Mouse (Mus musculus): ENCODE data around the gene Hbp1. TPM values are rescaled to one million over a fixed set of nuclear protein-coding genes. Genes with fewer than 3 reads are reported as not detected.
A peak's percentile ranks its signal among the peaks of the same experiment; 100 is the strongest.

Gene Hbp1
- polyA plus RNA-seq, 1 experiment from 2014 or later, result 121 TPM

DNA sequence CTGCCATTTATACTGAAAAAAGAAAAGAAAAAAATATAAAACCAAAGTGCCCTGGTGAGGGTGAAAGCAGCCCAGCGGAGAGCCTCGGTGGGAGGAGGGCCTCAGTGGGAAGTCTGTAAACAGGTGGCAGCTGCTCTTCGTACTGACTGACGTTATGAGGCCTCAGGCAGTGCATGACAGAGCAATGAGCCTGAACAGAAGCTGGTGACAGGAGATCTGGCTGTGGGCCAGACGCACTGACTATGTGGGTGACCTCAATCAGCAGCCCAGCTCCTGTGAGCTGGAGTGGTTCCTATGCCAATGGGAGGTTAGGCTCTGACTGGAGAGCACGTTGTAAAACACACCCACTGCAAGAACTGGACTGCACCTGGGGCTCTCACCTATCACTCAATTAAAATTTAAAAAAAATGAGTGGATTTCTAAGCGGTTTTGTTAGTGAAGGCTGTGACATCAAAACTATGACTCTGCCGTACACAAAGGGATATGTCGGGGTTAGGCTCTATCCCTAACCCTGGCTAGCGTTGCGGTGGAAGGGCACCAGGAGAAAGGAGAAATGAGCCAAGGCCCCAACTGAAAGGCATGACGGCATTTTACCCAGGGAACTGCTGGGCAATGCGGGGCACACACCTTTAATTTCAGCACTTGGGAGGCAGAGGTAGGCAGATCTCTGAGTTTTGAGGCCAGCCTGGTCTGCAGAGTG, 23.3 kb upstream of the Hbp1 start:
- Histone ChIP-seq H3K9ac (no peak overlapping the region), H3K9me3 (ENCODE audit: low read depth, low read length) (no peaks in the 10 kb centered on the region), H3K36me3 (ENCODE audit: insufficient read depth) (no peaks in the 10 kb centered on the region), H3K4me1 (ENCODE audit: insufficient read depth) (no peaks in the 10 kb centered on the region), H3K27ac (ENCODE audit: low read depth) (no peak overlapping the region), H3K27me3 (ENCODE audit: insufficient read depth, low read length) (no peaks in the 10 kb centered on the region), H3K4me3 (ENCODE audit: low read depth, low read length) (no peak overlapping the region), H3K4me2 (no peak overlapping the region)
- WGBS, result 56% methylated on average over 13 of the region's 13 CpGs
- DNase-seq, result peak; percentile 70
- ATAC-seq (ENCODE audit: insufficient read depth), result peak; percentile 84; the same call in 1 of the 2 replicates
- TF ChIP-seq CTCF (IDR thresholded peaks at IDR 0.05; ENCODE audit: low read depth), result no peak

DNA sequence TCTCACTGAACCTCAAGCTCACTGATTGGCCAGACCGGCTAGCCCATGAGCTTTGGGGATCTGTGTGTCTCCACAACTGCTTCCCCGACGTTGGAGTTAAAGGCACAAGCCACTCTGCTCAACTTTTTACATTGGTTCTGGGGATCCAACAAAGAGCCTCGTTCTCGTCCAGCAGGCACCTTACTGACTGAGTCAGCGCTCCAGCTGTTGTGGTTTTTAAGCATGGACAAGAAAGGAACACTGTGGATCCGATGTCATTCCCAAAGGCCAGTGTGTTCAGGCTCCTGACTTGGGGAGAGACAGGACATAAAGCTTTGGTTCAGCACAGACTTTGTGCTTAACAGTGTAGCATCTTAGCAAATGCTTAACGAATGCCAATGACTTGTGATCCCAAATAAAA, 21.2 kb upstream of the Hbp1 start:
- Histone ChIP-seq H3K9ac (no peak overlapping the region), H3K36me3 (ENCODE audit: insufficient read depth) (0 out of 2 replicates have a peak, but pooled peaks cover under 1% of the 10 kb centered on the region), H3K4me3 (ENCODE audit: low read depth, low read length) (no peak overlapping the region), H3K4me2 (no peak overlapping the region), H3K9me3 (ENCODE audit: low read depth, low read length) (no peaks in the 10 kb centered on the region), H3K27me3 (ENCODE audit: insufficient read depth, low read length) (no peaks in the 10 kb centered on the region), H3K4me1 (ENCODE audit: insufficient read depth) (no peaks in the 10 kb centered on the region), H3K27ac (ENCODE audit: low read depth) (no peak overlapping the region)
- DNase-seq (no peak), ATAC-seq (ENCODE audit: insufficient read depth) (no peak)
- TF ChIP-seq CTCF (IDR thresholded peaks at IDR 0.05; ENCODE audit: low read depth), result no peak
- 83% methylated on average over 8 of the region's 8 CpGs for WGBS

DNA sequence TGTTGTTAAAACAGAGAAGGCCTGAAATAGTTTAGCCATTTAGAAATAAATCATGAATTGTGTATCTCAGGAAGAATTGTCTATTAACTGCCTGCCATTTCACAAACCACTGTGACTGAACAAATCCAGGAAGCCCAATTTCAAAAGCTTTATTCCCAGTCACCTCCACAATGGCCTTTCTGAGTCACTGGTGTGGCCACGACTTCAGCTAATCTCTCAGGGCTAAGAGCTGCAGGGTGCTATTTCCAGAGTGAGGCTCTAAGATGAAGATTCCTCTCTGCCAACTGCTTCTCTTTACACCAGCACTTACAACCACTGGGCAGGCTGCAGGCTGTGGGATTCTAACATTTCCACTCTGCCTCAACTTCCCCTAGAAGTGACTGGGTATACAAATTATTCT, 18.8 kb upstream of the Hbp1 start:
- WGBS, result 18% methylated on average over 1 of the region's 1 CpGs
- no peak overlapping the region for H3K4me3 ChIP-seq (ENCODE audit: low read depth, low read length)
- no peaks in the 10 kb centered on the region for H3K4me1 ChIP-seq (ENCODE audit: insufficient read depth)
- H3K4me2 ChIP-seq, result no peak overlapping the region
- H3K9me3 ChIP-seq (ENCODE audit: low read depth, low read length), result no peaks in the 10 kb centered on the region
- ATAC-seq (ENCODE audit: insufficient read depth) (no peak), DNase-seq (no peak)
- H3K36me3 ChIP-seq (ENCODE audit: insufficient read depth), result peaks cover 8% of the 10 kb centered on the region; the same call in 1 of the 2 replicates
- no peak overlapping the region for H3K9ac ChIP-seq
- H3K27ac ChIP-seq (ENCODE audit: low read depth), result no peak overlapping the region
- no peak for TF ChIP-seq CTCF (IDR thresholded peaks at IDR 0.05; ENCODE audit: low read depth)
- no peaks in the 10 kb centered on the region for H3K27me3 ChIP-seq (ENCODE audit: insufficient read depth, low read length)

DNA sequence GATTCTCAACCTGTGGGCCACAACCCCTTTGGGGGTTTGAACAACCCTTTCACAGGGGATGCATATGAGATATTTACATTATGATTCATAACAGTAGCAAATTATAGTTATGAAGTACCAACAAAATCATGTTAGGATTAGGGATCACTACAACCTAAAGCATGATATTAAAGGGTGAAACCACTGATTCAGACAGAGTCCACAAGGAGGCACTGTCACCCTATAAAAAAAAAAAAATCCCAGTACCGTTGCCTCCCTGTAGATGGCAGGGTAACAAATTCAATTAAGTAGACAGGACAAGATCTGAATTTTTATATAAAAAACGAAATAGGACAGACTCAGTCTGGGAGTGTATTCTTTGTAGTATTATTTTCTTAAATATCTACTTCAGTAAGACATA, 17.2 kb upstream of the Hbp1 start:
- DNase-seq (peak; percentile 86), ATAC-seq (ENCODE audit: insufficient read depth) (peak; percentile 68; the same call in 1 of the 2 replicates)
- no peaks in the 10 kb centered on the region for H3K27me3 ChIP-seq (ENCODE audit: insufficient read depth, low read length)
- WGBS, result 6% methylated on average over 2 of the region's 2 CpGs
- H3K9me3 ChIP-seq (ENCODE audit: low read depth, low read length), result no peaks in the 10 kb centered on the region
- H3K4me2 ChIP-seq, result no peak overlapping the region
- peak; percentile 91 for TF ChIP-seq CTCF (IDR thresholded peaks at IDR 0.05; ENCODE audit: low read depth)
- H3K27ac ChIP-seq (ENCODE audit: low read depth), result no peak overlapping the region
- peaks cover 11% of the 10 kb centered on the region; the same call in 1 of the 2 replicates for H3K36me3 ChIP-seq (ENCODE audit: insufficient read depth)
- H3K4me1 ChIP-seq (ENCODE audit: insufficient read depth), result no peaks in the 10 kb centered on the region
- H3K4me3 ChIP-seq (ENCODE audit: low read depth, low read length), result no peak overlapping the region
- H3K9ac ChIP-seq, result no peak overlapping the region

DNA sequence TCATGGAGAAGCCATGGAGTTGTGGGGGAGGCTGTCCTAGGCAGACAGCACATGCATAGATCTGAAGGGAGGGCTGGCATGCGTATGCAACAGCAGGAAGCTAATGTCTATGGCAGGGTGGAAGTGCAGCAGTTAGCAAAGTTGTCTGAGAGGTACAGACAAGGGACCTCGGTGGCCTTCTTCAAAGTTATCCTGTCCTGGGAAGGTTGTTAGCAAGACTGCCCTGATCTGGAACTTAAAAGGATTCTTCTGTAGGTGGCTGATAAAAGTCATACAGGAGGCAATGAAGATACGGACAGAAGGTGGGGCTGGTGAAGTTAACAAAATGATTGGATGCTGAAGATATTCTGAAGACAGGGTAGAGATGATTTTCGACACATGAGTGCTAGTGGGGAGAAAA, 16.1 kb upstream of the Hbp1 start:
- Histone ChIP-seq H3K4me2 (no peak overlapping the region), H3K36me3 (ENCODE audit: insufficient read depth) (peaks cover 11% of the 10 kb centered on the region; the same call in 1 of the 2 replicates), H3K4me3 (ENCODE audit: low read depth, low read length) (no peak overlapping the region), H3K27me3 (ENCODE audit: insufficient read depth, low read length) (no peaks in the 10 kb centered on the region), H3K4me1 (ENCODE audit: insufficient read depth) (no peaks in the 10 kb centered on the region), H3K9ac (no peak overlapping the region), H3K27ac (ENCODE audit: low read depth) (no peak overlapping the region), H3K9me3 (ENCODE audit: low read depth, low read length) (no peaks in the 10 kb centered on the region)
- WGBS, result 79% methylated on average over 4 of the region's 4 CpGs
- no peak for ATAC-seq (ENCODE audit: insufficient read depth)
- no peak for TF ChIP-seq CTCF (IDR thresholded peaks at IDR 0.05; ENCODE audit: low read depth)
- DNase-seq, result no peak

DNA sequence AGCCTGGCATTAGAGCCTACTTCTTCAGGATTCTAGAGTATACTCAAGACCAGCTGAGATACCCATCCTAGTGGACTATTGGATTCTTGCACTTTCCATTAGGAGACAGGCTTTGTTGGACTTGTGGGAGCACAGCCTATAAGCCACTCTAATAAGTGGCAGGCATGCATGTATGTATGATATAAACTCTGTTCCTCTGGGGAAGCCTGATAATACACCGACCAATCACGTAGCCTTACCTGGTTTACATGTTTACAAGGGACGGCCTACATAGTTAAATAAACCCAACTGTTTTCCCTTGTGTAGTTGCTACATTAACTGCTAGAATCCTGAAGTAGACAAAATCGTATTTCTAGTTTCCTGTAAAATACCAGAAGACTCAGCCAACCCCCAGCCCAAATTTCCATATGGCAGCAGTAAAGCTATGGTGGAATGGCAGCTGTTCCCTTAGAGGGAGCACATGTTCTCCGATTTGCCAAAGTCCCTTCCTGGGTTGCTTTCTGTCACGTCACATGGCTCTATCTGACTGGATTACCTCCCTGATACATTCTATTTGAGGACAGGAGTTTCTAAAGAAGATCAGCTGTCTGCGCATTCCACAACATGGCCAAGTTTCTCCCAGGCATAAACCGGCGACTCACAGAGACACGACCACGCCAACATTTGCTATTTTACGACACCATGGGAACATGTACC, 15.3 kb upstream of the Hbp1 start:
- Histone ChIP-seq H3K9me3 (ENCODE audit: low read depth, low read length) (no peaks in the 10 kb centered on the region), H3K4me1 (ENCODE audit: insufficient read depth) (no peaks in the 10 kb centered on the region), H3K4me3 (ENCODE audit: low read depth, low read length) (no peak overlapping the region), H3K9ac (no peak overlapping the region), H3K27me3 (ENCODE audit: insufficient read depth, low read length) (no peaks in the 10 kb centered on the region), H3K36me3 (ENCODE audit: insufficient read depth) (peaks cover 11% of the 10 kb centered on the region; the same call in 1 of the 2 replicates), H3K27ac (ENCODE audit: low read depth) (no peak overlapping the region), H3K4me2 (no peak overlapping the region)
- TF ChIP-seq CTCF (IDR thresholded peaks at IDR 0.05; ENCODE audit: low read depth), result no peak
- ATAC-seq (ENCODE audit: insufficient read depth), result no peak
- DNase-seq, result no peak
- 89% methylated on average over 12 of the region's 12 CpGs for WGBS

DNA sequence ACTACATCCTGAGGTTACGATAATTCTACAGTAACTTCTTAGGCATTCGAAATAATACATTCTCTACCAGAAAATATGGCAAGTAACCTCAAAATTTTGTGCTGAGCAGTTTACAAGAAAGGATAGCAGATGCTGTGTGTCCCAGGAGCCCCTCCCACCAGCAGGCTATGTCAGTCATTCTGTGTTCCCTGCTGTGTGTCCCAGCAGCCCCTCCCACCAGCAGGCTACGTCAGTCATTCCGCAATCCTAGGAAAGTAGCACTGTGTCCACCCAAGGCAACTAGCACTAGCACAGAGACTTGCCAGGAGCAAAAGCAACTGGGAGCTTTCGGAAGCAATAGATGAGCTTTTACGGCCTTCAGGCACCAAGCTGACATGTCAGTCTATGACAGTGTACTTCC, 13.7 kb upstream of the Hbp1 start:
- Histone ChIP-seq H3K4me1 (ENCODE audit: insufficient read depth) (no peaks in the 10 kb centered on the region), H3K9ac (no peak overlapping the region), H3K4me2 (no peak overlapping the region), H3K4me3 (ENCODE audit: low read depth, low read length) (no peak overlapping the region), H3K36me3 (ENCODE audit: insufficient read depth) (peaks cover 11% of the 10 kb centered on the region; the same call in 1 of the 2 replicates), H3K9me3 (ENCODE audit: low read depth, low read length) (no peaks in the 10 kb centered on the region), H3K27me3 (ENCODE audit: insufficient read depth, low read length) (no peaks in the 10 kb centered on the region), H3K27ac (ENCODE audit: low read depth) (no peak overlapping the region)
- 88% methylated on average over 6 of the region's 6 CpGs for WGBS
- DNase-seq, result no peak
- ATAC-seq (ENCODE audit: insufficient read depth), result no peak
- TF ChIP-seq CTCF (IDR thresholded peaks at IDR 0.05; ENCODE audit: low read depth), result no peak
